Mouse (Mus musculus) ZHBTc4 (cell line): ENCODE data around the gene Caly.

Experiments
- DNase-seq: peaks from one replicate; pipeline ENCODE4 v3.0.0-alpha.2; 2011; ENCODE audit warnings: low read depth, low spot score

The Caly gene

DNA sequence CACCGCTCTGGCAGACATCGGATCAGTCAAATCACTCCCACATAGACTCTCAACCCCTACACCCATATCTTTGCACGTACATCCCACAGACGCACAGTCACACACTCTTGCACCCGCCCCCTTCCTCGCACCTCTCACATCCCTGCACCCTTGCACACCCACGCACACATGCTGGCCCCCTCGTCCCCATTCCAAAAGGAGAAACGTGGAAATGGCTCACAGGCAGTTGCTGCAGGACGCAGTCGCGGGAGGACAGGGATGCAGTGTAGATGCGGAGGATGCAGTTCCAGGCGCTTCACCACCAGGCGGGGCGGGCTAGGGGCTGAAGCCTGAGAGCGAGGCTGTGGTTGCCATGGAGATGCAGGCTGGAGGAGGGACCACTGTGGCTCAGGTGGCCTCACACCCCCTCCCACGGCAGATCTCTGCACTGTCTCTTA, at the start of gene Caly:
Gene Caly, minus strand, starts transcription at position 307 of the 437 bp plus-strand sequence.
- DNase-seq = peak; percentile 88

- DNase-seq = no peak
Measured at GRCm38 (mm10) chr7:140127911-140128310, 45.6 kb upstream of the Caly start.

GRCm38 (mm10) chr7:140126934-140127333, 44.6 kb upstream of the Caly start:
- DNase-seq = peak; percentile 32

GRCm38 (mm10) chr7:140126022-140126350, 43.6 kb upstream of the Caly start:
- no peak for DNase-seq

GRCm38 (mm10) chr7:140125278-140126021, 43.1 kb upstream of the Caly start:
- DNase-seq = peak; percentile 97

DNA sequence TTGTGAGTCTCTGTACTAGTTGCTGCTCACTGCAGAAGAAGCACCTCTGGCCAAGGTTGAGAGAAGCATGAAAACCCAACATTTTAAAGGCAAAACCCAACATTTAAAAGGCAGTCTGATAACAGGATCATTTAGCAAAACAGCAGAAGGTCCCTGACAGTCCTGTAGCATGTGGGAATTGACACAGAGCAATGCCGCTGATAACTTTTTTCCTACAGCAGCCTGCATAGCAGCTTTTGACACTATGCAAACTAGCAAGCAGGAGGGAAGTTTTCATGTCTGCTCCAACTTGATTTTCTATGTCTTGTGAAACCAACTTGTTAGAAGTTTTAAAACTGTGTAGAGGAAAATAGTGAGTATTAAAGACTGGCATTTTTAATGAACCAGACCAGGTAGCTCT, 42.0 kb upstream of the Caly start:
- no peak for DNase-seq

DNA sequence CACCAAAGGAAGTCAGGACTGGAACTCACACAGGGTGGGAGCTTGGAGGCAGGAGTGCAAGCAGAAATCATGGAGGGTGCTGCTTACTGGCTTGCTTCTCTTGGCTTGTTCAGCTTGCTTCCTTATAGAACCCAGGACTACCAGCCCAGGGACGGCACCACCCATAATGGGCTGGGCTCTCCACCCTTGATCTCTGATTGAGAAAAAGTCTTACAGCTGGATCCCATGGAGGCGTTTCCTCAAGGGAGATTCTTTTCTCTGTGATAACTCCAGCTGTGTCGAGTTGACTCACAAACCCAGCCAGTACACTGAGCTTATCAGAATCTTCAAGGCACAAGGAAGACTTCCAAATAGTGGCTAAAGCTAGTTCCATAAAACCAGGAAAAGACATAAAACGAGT, 40.4 kb upstream of the Caly start:
- DNase-seq = peak; percentile 72

GRCm38 (mm10) chr7:140121338-140121910, 39.1 kb upstream of the Caly start:
- no peak for DNase-seq

DNA sequence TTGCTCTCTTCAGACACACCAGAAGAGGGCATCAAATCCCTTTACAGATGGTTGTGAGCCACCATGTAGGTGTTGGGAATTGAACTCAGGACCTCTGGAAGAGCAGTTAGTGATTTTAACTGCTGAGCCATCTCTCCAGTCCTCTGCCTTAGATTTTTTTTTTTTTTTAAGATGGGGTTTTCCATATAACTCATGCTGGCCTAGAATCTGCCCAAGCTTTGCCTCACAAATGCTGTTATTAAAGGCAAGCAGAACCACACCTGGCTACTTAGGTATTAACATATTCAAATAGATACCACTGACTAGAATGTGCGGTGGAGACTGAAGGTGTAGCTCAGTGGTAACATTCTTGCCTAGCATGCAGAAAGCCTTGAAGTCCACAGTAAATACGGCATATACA, 38.1 kb upstream of the Caly start:
- DNase-seq = no peak

- DNase-seq = peak; percentile 94
Measured at GRCm38 (mm10) chr7:140116329-140117054, 34.1 kb upstream of the Caly start, which contains the start of gene Echs1. TSS of gene Echs1 (minus strand) at chr7:140116476.

- peak; percentile 84 for DNase-seq
Measured at GRCm38 (mm10) chr7:140115583-140116328, 33.4 kb upstream of the Caly start, which contains the start of gene Paox. TSS of gene Paox (plus strand) at chr7:140115799.

- DNase-seq = no peak
Measured at GRCm38 (mm10) chr7:140111943-140112342, 29.6 kb upstream of the Caly start.

DNA sequence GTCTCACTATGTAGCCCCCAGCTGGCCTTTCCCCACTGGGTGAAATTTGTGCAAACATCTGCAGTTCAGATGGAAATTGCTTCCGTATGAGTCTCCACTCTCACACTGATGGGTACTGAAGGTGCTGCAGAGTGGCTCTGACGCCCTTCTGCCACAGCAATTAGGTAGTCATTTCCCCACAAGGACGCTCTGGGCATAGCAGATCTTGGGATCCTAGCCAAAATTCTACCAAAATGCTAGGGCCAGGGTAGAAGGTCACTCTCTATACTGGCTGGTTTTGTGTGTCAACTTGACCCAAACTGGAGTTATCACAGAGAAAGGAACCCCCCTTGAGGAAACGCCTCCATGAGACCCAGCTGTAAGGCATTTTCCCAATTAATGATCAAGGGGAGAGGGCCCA, 21.7 kb upstream of the Caly start:
- DNase-seq = no peak

DNA sequence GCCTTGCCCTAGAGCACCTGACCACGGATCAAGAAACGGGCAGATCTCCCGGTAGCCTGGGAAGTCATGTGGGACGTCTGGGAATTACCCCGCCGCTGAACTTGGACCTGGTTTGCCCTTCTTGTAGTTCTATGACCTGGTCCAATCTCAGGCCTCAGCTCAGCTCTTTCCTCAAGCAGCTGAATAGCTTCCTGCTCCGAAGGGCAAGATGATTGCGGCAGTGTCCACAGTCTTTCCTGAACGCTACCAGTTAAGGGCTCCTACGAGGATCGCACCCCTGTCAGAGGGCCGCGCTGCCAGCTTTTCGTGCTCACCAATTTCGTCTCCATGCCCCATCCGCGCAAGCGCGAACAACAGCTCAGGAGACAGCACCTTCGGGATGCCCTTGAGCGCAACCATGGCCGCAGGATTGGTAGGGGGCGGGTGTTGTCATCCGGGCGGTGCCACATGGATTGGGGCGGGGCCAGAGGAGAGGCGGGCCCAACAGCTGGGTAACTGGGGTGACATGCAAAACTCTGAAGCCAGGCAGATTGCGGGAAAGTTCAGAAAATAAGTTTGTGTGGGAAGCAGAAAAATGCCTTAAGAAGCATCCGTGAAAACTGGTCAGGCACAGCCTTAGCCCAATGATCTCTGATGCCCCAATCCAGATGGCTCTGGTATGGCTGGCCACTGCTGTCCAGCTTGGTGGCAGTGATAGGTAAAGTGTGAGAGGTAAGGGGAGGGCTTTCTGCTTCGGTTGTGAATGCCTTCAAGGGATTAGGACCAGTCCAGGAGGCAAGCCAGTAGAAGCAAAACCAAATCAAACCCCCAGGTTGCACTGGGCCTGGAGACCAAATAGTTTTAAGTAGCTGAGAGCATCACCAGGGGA, 19.9 kb upstream of the Caly start, which contains the start of gene Fuom:
Gene Fuom, minus strand, starts transcription at position 449 of the 868 bp plus-strand sequence.
- DNase-seq = peak; percentile 95

DNA sequence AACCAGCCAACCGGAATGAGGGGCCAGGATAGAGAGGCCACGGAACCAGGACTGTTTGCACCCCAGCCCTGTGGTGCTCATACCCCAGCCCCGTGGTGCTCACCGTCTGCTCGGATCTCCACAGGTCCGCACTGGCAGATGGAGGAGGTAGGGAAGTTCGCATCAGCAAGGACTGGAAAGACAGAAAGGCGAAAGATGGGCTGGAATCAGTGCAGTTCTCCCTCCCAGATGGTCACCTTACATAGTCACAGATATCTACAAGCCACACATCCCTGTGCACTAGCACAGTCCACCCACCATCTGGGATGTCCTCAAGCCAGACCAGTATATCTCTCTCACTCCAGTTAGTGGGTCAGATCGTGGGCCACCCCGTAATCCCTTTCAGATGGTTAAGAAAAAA, 19.1 kb upstream of the Caly start:
- DNase-seq = no peak

GRCm38 (mm10) chr7:140098466-140098865, 16.1 kb upstream of the Caly start:
- no peak for DNase-seq

DNA sequence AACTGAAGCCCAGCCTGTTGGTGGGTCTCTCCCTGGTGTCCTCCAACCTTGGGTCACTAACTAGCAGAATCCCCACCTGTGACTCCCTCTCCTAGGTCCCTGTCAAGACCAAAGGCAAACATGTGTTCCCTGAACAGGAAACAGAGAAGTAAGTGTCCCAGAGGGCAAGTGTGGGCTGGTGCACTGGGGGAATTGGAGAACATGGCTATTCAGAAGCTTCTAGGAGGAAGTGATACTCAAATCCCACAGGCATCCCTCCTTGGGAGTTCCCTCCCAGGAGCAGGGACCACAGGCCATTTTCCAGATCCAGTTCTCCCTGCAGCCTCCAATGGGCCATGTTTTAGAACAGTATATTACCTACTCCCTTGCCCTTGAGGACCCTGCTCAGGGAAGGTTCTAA, 13.7 kb upstream of the Caly start:
- no peak for DNase-seq

GRCm38 (mm10) chr7:140095556-140095955, 13.2 kb upstream of the Caly start:
- DNase-seq = no peak

- DNase-seq = no peak
Measured at GRCm38 (mm10) chr7:140094954-140095353, 12.6 kb upstream of the Caly start.

GRCm38 (mm10) chr7:140092924-140093528, 10.7 kb upstream of the Caly start, which contains the start of gene Prap1:
TSS of gene Prap1 (plus strand) at chr7:140093395.
- DNase-seq = no peak
